Mouse (Mus musculus) right cerebral cortex, postnatal 25 days (tissue): ENCODE measurements around the gene Krtdap.
"Not testable (repeated sequence)": the region's sequence is repeated elsewhere in the genome, so short reads cannot be mapped to it uniquely, and the experiment has no call there.

Experiments used
- DNase-seq: peaks from one replicate; pipeline ENCODE4 v3.0.0; 2022

The Krtdap gene

DNA sequence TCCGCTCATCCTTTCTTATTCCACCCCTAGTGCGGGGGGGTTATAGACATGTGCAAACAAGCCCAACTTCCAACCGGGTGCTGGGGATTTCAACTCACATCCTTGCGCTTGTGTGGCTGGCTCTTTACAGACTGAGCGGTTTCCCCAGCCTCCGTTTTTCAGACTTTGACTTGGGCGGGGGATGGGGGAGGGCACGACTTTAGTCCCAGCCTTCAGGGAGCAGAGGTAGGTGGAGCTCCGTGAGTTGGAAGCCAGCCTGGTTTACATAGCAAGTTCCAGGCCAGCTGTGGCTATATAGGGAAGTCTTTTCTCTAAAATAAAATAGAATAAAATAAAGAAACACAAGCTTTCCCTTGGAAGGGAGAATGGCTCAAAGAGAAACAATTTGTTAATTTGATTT is 4.2 kb downstream of the Krtdap start:
- DNase-seq, result no peak

DNA sequence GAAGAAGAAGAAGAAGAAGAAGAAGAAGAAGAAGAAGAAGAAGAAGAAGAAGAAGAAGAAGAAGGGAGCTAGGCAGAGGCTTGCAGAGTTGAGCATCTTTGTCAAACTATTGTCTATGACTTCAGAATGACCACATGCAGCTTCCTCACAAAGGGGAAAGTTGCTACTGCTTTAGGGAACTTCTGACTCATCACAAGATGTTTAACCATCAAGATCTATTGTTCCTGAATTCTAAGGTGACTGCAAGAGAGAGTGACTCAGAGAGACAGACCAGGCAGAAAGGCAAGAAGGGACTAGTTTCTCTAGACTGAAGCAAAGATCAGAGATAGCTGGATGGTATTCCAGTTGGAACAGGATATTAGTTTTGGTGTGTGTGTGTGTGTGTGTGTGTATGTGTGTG is 7.2 kb downstream of the Krtdap start:
- DNase-seq, result no peak

GRCm38 (mm10) chr7:30796790-30797189 is 9.1 kb downstream of the Krtdap start:
- no peak for DNase-seq

DNA sequence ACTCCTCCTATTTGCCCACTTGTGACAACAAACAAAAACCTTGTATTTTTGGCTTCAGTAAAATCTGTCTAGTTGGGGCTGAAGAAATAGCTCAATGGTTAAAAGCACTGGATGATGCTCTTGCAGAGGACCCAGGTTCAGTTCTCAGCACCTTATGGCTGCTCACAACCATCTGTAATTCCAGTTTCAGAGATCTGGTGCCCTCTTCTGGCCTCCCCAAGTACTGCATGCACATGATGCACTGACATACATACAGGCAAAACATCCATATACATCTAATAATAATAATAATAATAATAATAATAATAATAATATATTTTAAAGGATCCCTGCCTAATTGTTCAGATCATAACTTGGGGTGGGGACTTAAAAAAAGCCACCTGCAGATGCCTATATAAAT is 13.0 kb downstream of the Krtdap start:
- DNase-seq, result no peak

- DNase-seq, result no peak
These were observed 15.6 kb downstream of the Krtdap start for GRCm38 (mm10) chr7:30803256-30803655.

GRCm38 (mm10) chr7:30804026-30804715 is 16.5 kb downstream of the Krtdap start:
- DNase-seq, result no peak

DNA sequence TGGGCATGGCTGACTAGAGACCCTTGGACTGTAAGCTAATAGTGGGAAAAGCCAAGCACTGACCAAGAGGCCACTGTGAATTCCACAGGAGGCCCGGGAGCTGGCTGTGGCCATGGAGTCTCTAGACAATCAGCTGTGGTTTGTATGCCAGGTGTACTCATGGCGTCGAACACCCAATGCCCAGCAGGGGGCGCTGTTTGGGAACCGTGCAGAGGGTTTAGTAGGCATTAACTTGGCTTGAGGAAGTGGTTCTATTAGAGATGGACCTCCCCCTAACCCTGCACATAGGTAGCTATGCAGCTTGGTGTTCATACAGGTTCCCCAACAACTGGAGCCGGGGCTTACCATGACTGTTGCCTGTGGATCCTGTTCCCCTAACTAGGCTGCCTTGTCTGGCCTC is 18.2 kb downstream of the Krtdap start:
- no peak for DNase-seq

DNA sequence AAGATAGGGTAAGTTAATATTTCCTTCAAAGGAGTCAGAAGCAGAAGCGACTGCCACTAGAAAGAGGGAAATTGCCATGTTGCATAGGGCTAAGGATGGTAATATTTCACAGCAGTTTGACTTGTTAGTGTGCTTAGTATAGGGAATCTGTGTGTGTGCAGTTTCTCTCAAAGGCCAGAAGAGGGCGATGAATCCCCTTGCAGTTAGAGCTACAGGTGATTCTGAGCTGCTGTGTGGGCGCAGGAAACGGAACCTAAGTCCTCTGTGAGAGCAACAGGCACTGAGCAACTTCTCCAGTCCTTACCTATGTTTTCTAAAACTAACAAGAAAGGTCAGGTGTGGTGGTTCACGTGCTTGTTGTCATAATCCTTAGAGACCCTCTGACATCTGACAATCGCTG is 22.6 kb downstream of the Krtdap start:
- no peak for DNase-seq

- DNase-seq, result no peak
These were observed 24.1 kb downstream of the Krtdap start for GRCm38 (mm10) chr7:30811757-30812290.

- no peak for DNase-seq
These were observed 24.7 kb downstream of the Krtdap start for GRCm38 (mm10) chr7:30812291-30812807.

GRCm38 (mm10) chr7:30820131-30820530 is 32.4 kb downstream of the Krtdap start:
- no peak for DNase-seq

- no peak for DNase-seq
These were observed 33.3 kb downstream of the Krtdap start for GRCm38 (mm10) chr7:30820854-30821445.

GRCm38 (mm10) chr7:30821532-30821931 is 33.8 kb downstream of the Krtdap start:
- DNase-seq, result no peak

DNA sequence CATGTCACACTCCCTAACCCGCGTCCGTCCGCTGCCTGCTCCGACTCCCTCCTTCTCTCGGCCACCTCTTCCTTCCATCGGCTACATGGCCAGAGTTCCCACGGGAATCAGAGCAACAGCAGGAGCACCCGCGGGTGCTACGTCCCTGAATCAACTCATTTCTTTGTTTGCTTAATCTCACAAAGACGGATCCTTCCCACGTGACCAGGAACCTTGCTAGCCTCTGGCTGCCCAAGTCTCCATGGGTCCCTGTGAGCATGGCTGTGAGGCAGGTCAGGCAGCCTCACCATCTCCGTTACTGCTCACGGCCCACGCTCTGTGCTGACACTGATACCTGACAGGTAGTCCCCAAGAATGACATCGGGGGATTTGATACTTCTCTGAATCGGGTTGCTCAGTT is 36.0 kb downstream of the Krtdap start, which contains the start of gene Ffar2:
Gene Ffar2, minus strand, starts transcription at position 101 of the 400 bp plus-strand sequence.
- no peak for DNase-seq

GRCm38 (mm10) chr7:30824306-30824705 is 36.6 kb downstream of the Krtdap start:
- DNase-seq, result no peak

- DNase-seq, result no peak
These were observed 39.0 kb downstream of the Krtdap start for GRCm38 (mm10) chr7:30826660-30827059.

- not testable (repeated sequence) for DNase-seq
These were observed 41.2 kb downstream of the Krtdap start for GRCm38 (mm10) chr7:30828871-30829270.

GRCm38 (mm10) chr7:30829428-30829827 is 41.7 kb downstream of the Krtdap start:
- no peak for DNase-seq

DNA sequence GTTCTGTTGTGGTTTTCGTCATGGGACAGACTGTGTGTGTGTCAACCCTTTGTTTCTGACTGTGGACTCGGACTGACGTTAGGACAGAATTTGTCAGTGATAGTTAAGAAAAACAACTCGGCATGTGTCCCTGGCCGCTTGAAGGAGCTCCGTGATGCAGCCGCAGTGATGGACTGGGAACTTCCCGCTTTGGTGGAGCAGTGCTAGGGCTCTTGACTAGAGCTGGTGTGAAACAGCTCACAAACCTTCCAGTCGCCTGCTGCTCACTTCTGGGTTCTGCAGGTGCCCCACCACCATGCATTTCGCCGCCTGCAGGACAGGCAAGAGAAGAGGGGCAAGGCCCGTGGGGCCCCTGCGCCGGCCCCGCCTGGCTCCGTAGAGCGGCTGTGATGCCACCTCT is 44.6 kb downstream of the Krtdap start:
- no peak for DNase-seq

- DNase-seq, result not testable (repeated sequence)
These were observed 45.0 kb downstream of the Krtdap start for GRCm38 (mm10) chr7:30832684-30833083.

- DNase-seq, result no peak
These were observed 49.6 kb downstream of the Krtdap start for GRCm38 (mm10) chr7:30837277-30837676.

GRCm38 (mm10) chr7:30840306-30840705 is 52.6 kb downstream of the Krtdap start:
- no peak for DNase-seq
